Mouse (Mus musculus) bone marrow macrophage, adult 2 months (primary cell): ENCODE measurements at regions not wholly inside any gene's neighbourhood (a gene's known extent, or its start where the extent isn't known, plus 50 kb on each side); places are given as distances from the start of the nearest gene placed in this dataset.

ENCODE experiments used
- CTCF ChIP-seq: IDR thresholded peaks from 2 replicates; pipeline ENCODE4 v1.5.1; 2012; ENCODE audit warnings: low read depth, mild to moderate bottlenecking, low read length, moderate library complexity
- POLR2A ChIP-seq: IDR thresholded peaks from 2 replicates; pipeline ENCODE4 v1.6.1; 2012; ENCODE audit warnings: mild to moderate bottlenecking, low read depth, low read length, borderline replicate concordance

GRCm38 (mm10) chr10:97245674-97246073 lies 233.7 kb upstream of the Dcn start:
- TF ChIP-seq POLR2A (no peak), CTCF (no peak)
